In the genomic region with DNA sequence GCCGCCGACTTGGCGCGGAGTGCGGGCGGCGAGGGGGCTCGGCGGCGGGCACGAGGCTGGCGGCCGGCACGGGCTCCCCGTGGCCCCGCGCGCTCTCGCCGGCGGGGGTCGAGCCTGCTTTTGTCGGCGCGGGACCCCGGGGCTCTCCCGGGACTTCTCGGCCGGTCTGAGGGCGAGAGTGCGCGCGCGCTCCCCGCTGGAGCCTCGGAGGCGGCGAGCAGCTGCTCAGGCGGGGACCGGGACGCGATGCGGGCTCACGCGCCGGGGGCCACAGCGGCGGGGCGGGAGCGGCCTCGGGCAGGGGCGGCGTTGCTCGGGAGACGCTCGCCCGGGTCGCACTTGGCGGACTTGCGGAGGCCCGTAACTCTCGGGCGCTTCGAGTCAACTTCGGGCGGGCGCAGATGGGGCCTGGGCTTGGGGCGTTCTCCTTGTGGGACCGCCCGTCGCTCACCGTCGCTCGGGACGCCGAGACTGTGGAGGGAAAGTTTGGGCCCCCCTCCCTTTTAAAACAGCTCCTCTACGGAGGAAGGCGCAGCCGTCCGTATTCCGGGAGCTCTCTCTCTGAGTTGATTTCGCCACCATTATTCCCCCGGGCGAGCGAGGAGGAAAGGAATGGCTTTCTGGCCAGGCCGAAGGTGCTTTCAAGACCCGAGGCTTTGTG, we compare ENCODE assay signal across 8 mouse cellular contexts. TPM values are rescaled to one million over a fixed set of nuclear protein-coding genes. Genes with fewer than 3 reads are reported as not detected.
DNase-seq lines count a peak whose midpoint lies in the region; ATAC-seq and TF ChIP-seq lines count a peak whose summit lies in the region.

No protein-coding gene starts in this region.

- peaks cover 24% of the 10 kb centered on the region for H3K4me1 ChIP-seq in embryonic facial prominence, embryonic 10.5 days
- 0 out of 2 replicates have a peak, but pooled peaks cover 4% of the 10 kb centered on the region for H3K4me1 ChIP-seq in intestine, postnatal 0 days (replicated peaks; ENCODE audit: control insufficient read depth, insufficient read depth, low read length)
- H3K4me1 ChIP-seq in limb, embryonic 13.5 days, result 0 out of 2 replicates have a peak, but pooled peaks cover 10% of the 10 kb centered on the region
- no peaks in the 10 kb centered on the region for H3K4me1 ChIP-seq in midbrain, postnatal 0 days (ENCODE audit: insufficient read depth, low read length)
- no peaks in the 10 kb centered on the region for H3K4me1 ChIP-seq in stomach, embryonic 15.5 days

- peak overlapping the region; percentile 99 for H3K27ac ChIP-seq in embryonic facial prominence, embryonic 10.5 days (replicated peaks)
- peak overlapping the region; percentile 57 for H3K27ac ChIP-seq in intestine, postnatal 0 days (ENCODE audit: low read depth, low read length)
- H3K27ac ChIP-seq in limb, embryonic 13.5 days, result peak overlapping the region; percentile 94
- peak overlapping the region; percentile 77 for H3K27ac ChIP-seq in midbrain, postnatal 0 days (ENCODE audit: low read depth, low read length)
- peak overlapping the region; percentile 88 for H3K27ac ChIP-seq in stomach, embryonic 15.5 days

- DNase-seq in right cerebral cortex, adult 18-20 months, result peak; percentile 15
- DNase-seq in right cerebral cortex, postnatal 36 days (ENCODE audit: low spot score in 2 of 2), result no peak
- peak; percentile 82 for DNase-seq in embryonic facial prominence, embryonic 10.5 days (ENCODE audit: low spot score)
- DNase-seq in midbrain, postnatal 0 days (ENCODE audit: low spot score), result peak; percentile 14

- no peaks in the 10 kb centered on the region for H3K27me3 ChIP-seq in embryonic facial prominence, embryonic 10.5 days (replicated peaks; ENCODE audit: low read depth, poor library complexity, severe bottlenecking)
- H3K27me3 ChIP-seq in intestine, postnatal 0 days (replicated peaks; ENCODE audit: control insufficient read depth, insufficient read depth, low read length), result peaks cover 27% of the 10 kb centered on the region
- H3K27me3 ChIP-seq in limb, embryonic 13.5 days, result 0 out of 2 replicates have a peak, but pooled peaks cover 2% of the 10 kb centered on the region
- no peaks in the 10 kb centered on the region for H3K27me3 ChIP-seq in midbrain, postnatal 0 days (ENCODE audit: insufficient read depth, low read length)
- H3K27me3 ChIP-seq in stomach, embryonic 15.5 days (replicated peaks), result no peaks in the 10 kb centered on the region

- H3K4me3 ChIP-seq in embryonic facial prominence, embryonic 10.5 days, result peak overlapping the region; percentile 95
- H3K4me3 ChIP-seq in intestine, postnatal 0 days (ENCODE audit: low read depth, low read length), result peak overlapping the region; percentile 67
- peak overlapping the region; percentile 89 for H3K4me3 ChIP-seq in limb, embryonic 13.5 days
- peak overlapping the region; percentile 87 for H3K4me3 ChIP-seq in midbrain, postnatal 0 days (ENCODE audit: low read depth, low read length)
- H3K4me3 ChIP-seq in stomach, embryonic 15.5 days (replicated peaks), result peak overlapping the region; percentile 72

- under 1% methylated on average over 87 of the region's 87 CpGs for WGBS in embryonic facial prominence, embryonic 10.5 days
- WGBS in intestine, postnatal 0 days, result under 1% methylated on average over 83 of the region's 87 CpGs
- under 1% methylated on average over 72 of the region's 87 CpGs for WGBS in limb, embryonic 13.5 days
- WGBS in midbrain, postnatal 0 days, result under 1% methylated on average over 81 of the region's 87 CpGs
- WGBS in stomach, embryonic 15.5 days, result under 1% methylated on average over 73 of the region's 87 CpGs

- no peaks in the 10 kb centered on the region for H3K9me3 ChIP-seq in embryonic facial prominence, embryonic 10.5 days
- H3K9me3 ChIP-seq in intestine, postnatal 0 days (ENCODE audit: control insufficient read depth), result no peaks in the 10 kb centered on the region
- no peaks in the 10 kb centered on the region for H3K9me3 ChIP-seq in limb, embryonic 13.5 days
- H3K9me3 ChIP-seq in midbrain, postnatal 0 days (ENCODE audit: low read length), result no peaks in the 10 kb centered on the region
- H3K9me3 ChIP-seq in stomach, embryonic 15.5 days, result no peaks in the 10 kb centered on the region

- H3K36me3 ChIP-seq in embryonic facial prominence, embryonic 10.5 days (replicated peaks), result no peaks in the 10 kb centered on the region
- H3K36me3 ChIP-seq in intestine, postnatal 0 days (ENCODE audit: control insufficient read depth, insufficient read depth), result no peaks in the 10 kb centered on the region
- H3K36me3 ChIP-seq in limb, embryonic 13.5 days, result no peaks in the 10 kb centered on the region
- H3K36me3 ChIP-seq in midbrain, postnatal 0 days (ENCODE audit: insufficient read depth, low read length), result no peaks in the 10 kb centered on the region
- H3K36me3 ChIP-seq in stomach, embryonic 15.5 days, result no peaks in the 10 kb centered on the region

- no peak for TF ChIP-seq CTCF in intestine, postnatal 0 days (IDR thresholded peaks at IDR 0.05; ENCODE audit: low read depth)
- TF ChIP-seq CTCF in midbrain, postnatal 0 days (IDR thresholded peaks at IDR 0.05), result no peak

- peak overlapping the region; percentile 99 for H3K4me2 ChIP-seq in intestine, postnatal 0 days (replicated peaks; ENCODE audit: low read depth)
- H3K4me2 ChIP-seq in limb, embryonic 13.5 days (replicated peaks), result peak overlapping the region; percentile 93
- peak overlapping the region; percentile 74 for H3K4me2 ChIP-seq in midbrain, postnatal 0 days (ENCODE audit: low read depth, low read length, poor library complexity, severe bottlenecking)
- H3K4me2 ChIP-seq in stomach, embryonic 15.5 days, result peak overlapping the region; percentile 93

- H3K9ac ChIP-seq in intestine, postnatal 0 days (ENCODE audit: low read depth, low read length), result peak overlapping the region; percentile 50; the same call in 1 of the 2 replicates
- H3K9ac ChIP-seq in limb, embryonic 13.5 days, result peak overlapping the region; percentile 88
- peak overlapping the region; percentile 72 for H3K9ac ChIP-seq in midbrain, postnatal 0 days (replicated peaks; ENCODE audit: low read length, poor library complexity, severe bottlenecking)
- H3K9ac ChIP-seq in stomach, embryonic 15.5 days, result peak overlapping the region; percentile 33

- peak; percentile 21; the same call in 1 of the 2 replicates for ATAC-seq in granulocyte monocyte progenitor cell, adult 5-6 weeks (replicated peaks; ENCODE audit: poor library complexity, severe bottlenecking)
- ATAC-seq in intestine, postnatal 0 days, result peak; percentile 31; the same call in 1 of the 2 replicates
- peak; percentile 24 for ATAC-seq in limb, embryonic 13.5 days (ENCODE audit: low FRiP score, low read depth)
- peak; percentile 42 for ATAC-seq in midbrain, postnatal 0 days (ENCODE audit: low FRiP score)
- peak; percentile 15; the same call in 1 of the 2 replicates for ATAC-seq in stomach, embryonic 15.5 days (ENCODE audit: insufficient read depth, low FRiP score, low read depth)

RNA-seq across cellular contexts. Expression of a gene that starts 0.7 kb away (rescaled TPM):
- polyA plus RNA-seq in embryonic facial prominence, embryonic 10.5 days (2016; fragmentation: Nextera tagmentation; extraction: Ambion mirVana), result 11.1 and 14.8 TPM in 2 replicates
- 0.15 TPM in 1 of 2 replicates, not detected in the other for total RNA-seq in granulocyte monocyte progenitor cell, adult 5-6 weeks (2014; fragmentation: Nextera tagmentation)
- total RNA-seq in granulocyte monocyte progenitor cell, adult 5-6 weeks (2017), result not detected in 2 replicates
- polyA plus RNA-seq in intestine, postnatal 0 days (2015; fragmentation: Nextera tagmentation; extraction: Ambion mirVana), result 0.13 and 0.26 TPM in 2 replicates
- polyA plus RNA-seq in limb, embryonic 13.5 days (2015; fragmentation: Nextera tagmentation; extraction: Ambion mirVana), result 3.2 and 3.3 TPM in 2 replicates
- total RNA-seq in midbrain, postnatal 0 days (2014; rRNA removed), result 6.0 and 11.1 TPM in 2 replicates
- polyA plus RNA-seq in midbrain, postnatal 0 days (2015; fragmentation: Nextera tagmentation; extraction: Ambion mirVana), result 0.43 and 1.1 TPM in 2 replicates
- polyA plus RNA-seq in stomach, embryonic 15.5 days (2015; fragmentation: Nextera tagmentation; extraction: Ambion mirVana), result 1.5 and 1.9 TPM in 2 replicates

Comparison
In these comparisons a context has a peak if more than half of its experiments do, and no peak if none do; other contexts are left out.
1. DNase-seq: peak in right cerebral cortex, adult 18-20 months (single experiment), embryonic facial prominence, embryonic 10.5 days (single experiment) and midbrain, postnatal 0 days (single experiment); none in right cerebral cortex, postnatal 36 days (0 of 2).
2. H3K9ac ChIP-seq: peak in every context shown above with its lines; median percentile 88 in limb, embryonic 13.5 days; 72 in midbrain, postnatal 0 days; 50 in intestine, postnatal 0 days; 33 in stomach, embryonic 15.5 days.
3. Peak in every context shown above with its lines, with median percentiles within 50 percentile points of each other: H3K27ac ChIP-seq, H3K4me3 ChIP-seq, ATAC-seq and H3K4me2 ChIP-seq.